Mouse (Mus musculus) liver, embryonic 14.5 days (tissue): ENCODE results near the gene Dnah14.

ENCODE experiments used
- CTCF ChIP-seq: IDR thresholded peaks from 2 replicates; pipeline ENCODE4 v1.5.1; 2016; ENCODE audit warnings: antibody characterized with exemption, low read depth, control low read depth
- EP300 ChIP-seq: IDR thresholded peaks from 2 replicates; pipeline ENCODE4 v1.6.1; 2016; ENCODE audit warnings: antibody characterized with exemption, low read depth

DNA sequence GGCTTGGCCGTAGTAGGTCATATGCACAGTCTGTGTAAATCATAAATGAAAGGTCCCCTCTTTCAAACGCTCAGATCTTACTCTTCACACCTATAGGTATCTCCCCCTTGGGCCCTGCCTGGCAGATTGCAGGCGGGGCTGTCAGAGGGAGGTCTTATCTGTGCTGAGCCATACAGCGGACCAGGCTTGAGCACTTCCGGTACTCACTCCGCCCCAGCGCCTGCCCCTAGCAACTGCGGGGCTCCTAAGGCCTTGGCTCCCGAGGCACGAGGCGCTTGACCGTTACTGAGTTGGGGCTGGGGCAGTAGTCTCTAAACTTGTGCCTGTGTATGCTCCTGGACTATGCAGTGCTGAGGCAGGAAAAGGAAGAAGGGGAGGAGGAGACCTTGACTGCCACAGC, at the start of gene Dnah14:
- TF ChIP-seq CTCF (no peak), EP300 (no peak)
